Mouse (Mus musculus): Measurements from ENCODE around the gene Serpina1f. TPM values are rescaled to one million over a fixed set of nuclear protein-coding genes. Genes with fewer than 3 reads are reported as not detected.

Gene Serpina1f
- not detected in 2 replicates for polyA plus RNA-seq (2012; ENCODE audit: low replicate concordance)

GRCm38 (mm10) chr12:103695429-103695828 lies at the start of gene Serpina1f:
Gene Serpina1f, minus strand, starts transcription at chr12:103695529.

GRCm38 (mm10) chr12:103676039-103676438 lies 19.3 kb downstream of the Serpina1f start, which contains the start of gene Serpina16:
Gene Serpina16, minus strand, starts transcription at chr12:103676139.

GRCm38 (mm10) chr12:103656848-103657626 lies 38.3 kb downstream of the Serpina1f start, which contains the start of gene Serpina6:
Gene Serpina6, minus strand, starts transcription at chr12:103657212.

Other genes starting within 250 kb of the Serpina1f start
- not detected in 2 replicates for gene Ifi27l2b, start 238.3 kb downstream of the Serpina1f start, polyA plus RNA-seq (2012; ENCODE audit: low replicate concordance)
- gene Ppp4r4, start 163.2 kb downstream of the Serpina1f start, polyA plus RNA-seq (2012; ENCODE audit: low replicate concordance), result 0.02 and 0.04 TPM in 2 replicates
- gene Serpina10, start 64.1 kb downstream of the Serpina1f start, polyA plus RNA-seq (2012; ENCODE audit: low replicate concordance), result not detected in 2 replicates
- not detected in 2 replicates for gene Serpina6, start 38.3 kb downstream of the Serpina1f start, polyA plus RNA-seq (2012; ENCODE audit: low replicate concordance)
- gene Serpina16, start 19.4 kb downstream of the Serpina1f start, polyA plus RNA-seq (2012; ENCODE audit: low replicate concordance), result not detected in 2 replicates
- gene Serpina1d, start 78.1 kb upstream of the Serpina1f start, polyA plus RNA-seq (2012; ENCODE audit: low replicate concordance), result not detected in 2 replicates
- 0.12 and 0.40 TPM in 2 replicates for gene Serpina1b, start 134.8 kb upstream of the Serpina1f start, polyA plus RNA-seq (2012; ENCODE audit: low replicate concordance)
- gene Serpina1a, start 168.0 kb upstream of the Serpina1f start, polyA plus RNA-seq (2012; ENCODE audit: low replicate concordance), result not detected in 2 replicates
- gene Serpina1c, start 209.4 kb upstream of the Serpina1f start, polyA plus RNA-seq (2012; ENCODE audit: low replicate concordance), result 0.29 TPM in 1 of 2 replicates, not detected in the other